Mouse (Mus musculus): Measurements from ENCODE around the gene Tex21. TPM values are rescaled to one million over a fixed set of nuclear protein-coding genes. Genes with fewer than 3 reads are reported as not detected.

Tex21 gene
- total and polyA plus RNA-seq, 2 experiments from 2014 or later: 0.11 TPM; not detected in 1

DNA sequence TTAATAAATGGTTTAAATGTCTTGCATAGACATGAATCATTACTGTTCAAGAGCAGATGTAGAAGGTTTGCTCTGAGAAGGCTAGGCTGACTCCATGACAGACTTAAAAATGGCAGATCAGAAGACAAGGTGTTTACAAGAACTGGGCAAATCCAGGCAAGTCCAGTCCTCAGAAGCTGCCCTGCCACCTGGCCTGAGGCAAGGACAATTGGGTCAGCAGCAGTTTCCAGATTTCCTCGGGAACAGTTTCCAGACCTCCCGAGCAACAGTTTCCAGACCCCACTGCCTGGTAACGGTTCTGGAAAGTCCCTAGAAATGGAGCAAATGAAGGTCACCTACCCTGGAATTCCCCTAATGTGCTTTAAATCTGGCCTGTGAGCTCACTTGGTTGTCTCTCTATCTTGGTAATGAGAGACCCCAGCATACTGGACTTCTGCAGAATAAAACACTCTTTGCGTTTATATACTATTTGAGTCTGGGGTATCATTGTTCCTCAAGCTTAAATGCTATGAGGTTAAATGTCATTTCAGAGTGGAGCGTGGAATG is 37.0 kb downstream of the Tex21 start:
- 92% methylated on average over 5 of the region's 5 CpGs for WGBS

DNA sequence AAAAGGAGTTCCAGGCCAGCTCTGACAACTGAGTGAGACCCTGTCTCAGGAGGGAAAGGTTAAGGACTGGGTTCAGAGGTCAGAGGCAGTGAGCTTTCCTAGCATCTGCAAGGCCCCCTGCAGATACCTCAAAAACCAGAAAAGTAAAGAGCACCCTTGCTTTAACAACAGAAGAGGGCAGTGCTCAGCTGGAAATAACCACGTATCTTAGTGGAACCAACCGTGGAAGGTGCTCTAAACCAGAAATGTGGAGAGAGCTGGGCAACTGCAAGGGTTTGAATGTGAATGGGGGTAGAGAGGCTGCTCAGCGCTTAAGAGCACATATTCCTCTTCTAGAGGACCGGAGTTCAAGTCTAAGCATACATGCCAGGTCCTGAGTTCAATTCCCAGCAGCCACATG is 46.2 kb downstream of the Tex21 start:
- Histone ChIP-seq H3K4me3 (ENCODE audit: low read depth, low read length) (no peak overlapping the region), H3K4me1 (ENCODE audit: control insufficient read depth, insufficient read depth) (no peaks in the 10 kb centered on the region), H3K9ac (replicated peaks; ENCODE audit: low read depth, low read length) (no peak overlapping the region), H3K27ac (ENCODE audit: low read depth) (no peak overlapping the region), H3K27me3 (ENCODE audit: control insufficient read depth, insufficient read depth, low read length) (no peaks in the 10 kb centered on the region), H3K9me3 (replicated peaks; ENCODE audit: control insufficient read depth, low read length) (no peaks in the 10 kb centered on the region), H3K4me2 (ENCODE audit: low read depth, low read length) (no peak overlapping the region), H3K36me3 (replicated peaks; ENCODE audit: control insufficient read depth, insufficient read depth, low read length) (no peaks in the 10 kb centered on the region)
- no peak for DNase-seq (ENCODE audit: low spot score)
- ATAC-seq (ENCODE audit: insufficient read depth, low read depth): no peak
- TF ChIP-seq CTCF (IDR thresholded peaks at IDR 0.05; ENCODE audit: low read depth): no peak
- TF ChIP-seq EP300 (IDR thresholded peaks at IDR 0.05; ENCODE audit: low read depth): no peak
- WGBS: 76% methylated on average over 4 of the region's 4 CpGs

More for the DNA sequence above, 37.0 kb downstream of the Tex21 start:
- Histone ChIP-seq H3K4me1 (ENCODE audit: control insufficient read depth, insufficient read depth) (no peaks in the 10 kb centered on the region), H3K4me2 (ENCODE audit: low read depth, low read length) (no peak overlapping the region), H3K27ac (ENCODE audit: low read depth) (no peak overlapping the region), H3K27me3 (ENCODE audit: control insufficient read depth, insufficient read depth, low read length) (no peaks in the 10 kb centered on the region), H3K9ac (replicated peaks; ENCODE audit: low read depth, low read length) (no peak overlapping the region), H3K36me3 (replicated peaks; ENCODE audit: control insufficient read depth, insufficient read depth, low read length) (no peaks in the 10 kb centered on the region), H3K4me3 (ENCODE audit: low read depth, low read length) (no peak overlapping the region), H3K9me3 (replicated peaks; ENCODE audit: control insufficient read depth, low read length) (no peaks in the 10 kb centered on the region)
- TF ChIP-seq EP300 (IDR thresholded peaks at IDR 0.05; ENCODE audit: low read depth) (no peak), CTCF (IDR thresholded peaks at IDR 0.05; ENCODE audit: low read depth) (no peak)
- ATAC-seq (ENCODE audit: insufficient read depth, low read depth): no peak
- no peak for DNase-seq (ENCODE audit: low spot score)

DNA sequence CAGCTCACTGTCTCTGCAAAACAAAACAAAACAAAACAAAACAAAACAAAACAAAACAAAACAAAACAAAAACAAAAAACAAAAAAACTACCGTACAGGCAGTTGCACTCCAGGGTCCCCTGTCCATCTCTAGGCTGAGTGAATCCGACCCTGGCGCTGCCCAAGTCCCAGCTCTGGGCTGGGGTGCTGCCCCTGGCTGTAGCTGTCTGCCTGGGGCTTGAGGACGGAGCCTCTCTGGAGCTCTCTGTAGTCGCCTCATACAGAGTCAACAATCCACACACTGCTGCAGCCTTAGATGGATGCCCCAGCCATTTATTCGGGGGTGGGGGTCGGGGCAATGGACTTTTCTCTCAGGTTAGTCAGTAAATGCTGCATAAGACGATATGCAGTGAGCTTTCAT is 49.5 kb downstream of the Tex21 start:
- Histone ChIP-seq H3K27ac (ENCODE audit: low read depth) (no peak overlapping the region), H3K27me3 (ENCODE audit: control insufficient read depth, insufficient read depth, low read length) (no peaks in the 10 kb centered on the region), H3K4me2 (ENCODE audit: low read depth, low read length) (peak overlapping the region; percentile 78; the same call in 1 of the 2 replicates), H3K4me1 (ENCODE audit: control insufficient read depth, insufficient read depth) (no peaks in the 10 kb centered on the region), H3K9ac (replicated peaks; ENCODE audit: low read depth, low read length) (no peak overlapping the region), H3K4me3 (ENCODE audit: low read depth, low read length) (peak overlapping the region; percentile 41), H3K36me3 (replicated peaks; ENCODE audit: control insufficient read depth, insufficient read depth, low read length) (no peaks in the 10 kb centered on the region), H3K9me3 (replicated peaks; ENCODE audit: control insufficient read depth, low read length) (no peaks in the 10 kb centered on the region)
- ATAC-seq (ENCODE audit: insufficient read depth, low read depth) (no peak), DNase-seq (ENCODE audit: low spot score) (no peak)
- 48% methylated on average over 8 of the region's 8 CpGs for WGBS
- TF ChIP-seq CTCF (IDR thresholded peaks at IDR 0.05; ENCODE audit: low read depth) (no peak), EP300 (IDR thresholded peaks at IDR 0.05; ENCODE audit: low read depth) (no peak)

DNA sequence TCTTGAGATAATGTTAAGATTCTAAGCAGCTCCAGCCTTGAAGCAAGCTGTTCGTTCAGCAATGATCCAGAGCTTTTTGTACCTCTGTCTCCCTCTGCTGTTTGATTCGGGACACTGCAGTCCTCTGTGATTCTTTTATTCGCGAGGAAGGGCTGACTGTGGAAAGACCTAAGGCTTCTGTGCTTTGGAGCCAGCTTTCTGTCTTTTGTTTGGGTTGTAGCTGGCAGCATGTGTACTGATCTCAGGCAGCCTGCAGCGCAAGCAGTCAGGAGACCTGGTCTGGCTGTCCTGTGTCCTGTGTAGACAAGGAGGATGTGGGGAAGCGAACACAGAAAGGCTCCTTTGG is 49.9 kb downstream of the Tex21 start:
- Histone ChIP-seq H3K27ac (ENCODE audit: low read depth) (no peak overlapping the region), H3K27me3 (ENCODE audit: control insufficient read depth, insufficient read depth, low read length) (no peaks in the 10 kb centered on the region), H3K36me3 (replicated peaks; ENCODE audit: control insufficient read depth, insufficient read depth, low read length) (no peaks in the 10 kb centered on the region), H3K4me3 (ENCODE audit: low read depth, low read length) (peak overlapping the region; percentile 41), H3K9ac (replicated peaks; ENCODE audit: low read depth, low read length) (no peak overlapping the region; the same call in 1 of the 2 replicates), H3K9me3 (replicated peaks; ENCODE audit: control insufficient read depth, low read length) (no peaks in the 10 kb centered on the region), H3K4me2 (ENCODE audit: low read depth, low read length) (peak overlapping the region; percentile 78), H3K4me1 (ENCODE audit: control insufficient read depth, insufficient read depth) (no peaks in the 10 kb centered on the region)
- DNase-seq (ENCODE audit: low spot score): peak; percentile 61
- 11% methylated on average over 6 of the region's 6 CpGs for WGBS
- no peak for TF ChIP-seq EP300 (IDR thresholded peaks at IDR 0.05; ENCODE audit: low read depth)
- TF ChIP-seq CTCF (IDR thresholded peaks at IDR 0.05; ENCODE audit: low read depth): peak; percentile 90
- ATAC-seq (ENCODE audit: insufficient read depth, low read depth): peak; percentile 71

DNA sequence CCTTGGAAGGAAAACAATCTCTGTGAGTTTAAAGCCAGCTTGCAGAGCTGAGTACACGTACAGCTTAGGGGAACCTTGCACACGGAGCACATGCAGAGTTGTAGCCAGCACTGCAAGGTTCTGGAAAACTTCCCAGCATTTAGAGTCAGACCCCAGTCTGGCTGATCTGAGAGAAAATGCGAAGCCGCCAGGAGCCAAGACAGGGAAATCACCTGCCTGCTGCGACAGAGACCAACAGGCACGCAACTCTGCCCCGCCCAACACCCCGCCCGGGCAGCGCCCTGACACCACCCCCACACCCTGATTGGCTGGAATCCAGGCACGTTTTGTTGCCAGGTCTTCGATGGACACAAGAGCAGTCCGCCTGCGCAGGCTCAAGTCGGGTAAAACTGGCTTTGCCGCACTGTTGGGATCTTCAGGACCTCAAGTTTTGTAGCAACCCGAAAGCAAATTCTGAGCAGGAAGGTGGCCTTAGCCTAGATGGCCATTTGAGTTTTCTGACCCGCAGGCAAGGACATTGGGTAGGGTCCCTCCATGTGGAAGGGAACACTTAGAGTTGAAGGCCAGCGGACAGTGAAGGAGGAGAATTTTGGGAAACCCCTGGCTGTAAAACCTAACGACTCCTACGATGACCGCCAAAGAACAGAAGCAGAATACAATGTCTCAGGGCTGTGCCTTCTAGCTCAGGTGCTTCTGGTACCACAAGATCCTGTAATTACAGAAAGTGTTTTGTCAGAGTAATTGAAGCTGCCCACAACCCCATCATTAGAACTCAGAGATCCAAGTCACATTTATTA is 50.4 kb downstream of the Tex21 start:
- TF ChIP-seq EP300 (IDR thresholded peaks at IDR 0.05; ENCODE audit: low read depth) (no peak), CTCF (IDR thresholded peaks at IDR 0.05; ENCODE audit: low read depth) (no peak)
- no peaks in the 10 kb centered on the region for H3K9me3 ChIP-seq (replicated peaks; ENCODE audit: control insufficient read depth, low read length)
- DNase-seq (ENCODE audit: low spot score) (peak; percentile 65), ATAC-seq (ENCODE audit: insufficient read depth, low read depth) (peak; percentile 87)
- H3K36me3 ChIP-seq (replicated peaks; ENCODE audit: control insufficient read depth, insufficient read depth, low read length): no peaks in the 10 kb centered on the region
- no peaks in the 10 kb centered on the region for H3K4me1 ChIP-seq (ENCODE audit: control insufficient read depth, insufficient read depth)
- H3K9ac ChIP-seq (replicated peaks; ENCODE audit: low read depth, low read length): peak overlapping the region; percentile 32
- H3K4me2 ChIP-seq (ENCODE audit: low read depth, low read length): peak overlapping the region; percentile 78
- WGBS: under 1% methylated on average over 22 of the region's 22 CpGs
- H3K4me3 ChIP-seq (ENCODE audit: low read depth, low read length): peak overlapping the region; percentile 41
- H3K27me3 ChIP-seq (ENCODE audit: control insufficient read depth, insufficient read depth, low read length): no peaks in the 10 kb centered on the region
- H3K27ac ChIP-seq (ENCODE audit: low read depth): peak overlapping the region; percentile 45

Measured in heart, postnatal 0 days (tissue).